Mouse (Mus musculus) hindlimb bud, embryonic 11.5 days (tissue): ENCODE measurements at regions not wholly inside any gene's neighbourhood (a gene's known extent, or its start where the extent isn't known, plus 50 kb on each side); places are given as distances from the start of the nearest gene placed in this dataset.

ENCODE experiments used
- DNase-seq: peaks from one replicate; pipeline ENCODE4 v3.0.0-alpha.2; 2012; ENCODE audit warnings: low read depth, low spot score; ENCODE audit errors: extremely low spot score

DNA sequence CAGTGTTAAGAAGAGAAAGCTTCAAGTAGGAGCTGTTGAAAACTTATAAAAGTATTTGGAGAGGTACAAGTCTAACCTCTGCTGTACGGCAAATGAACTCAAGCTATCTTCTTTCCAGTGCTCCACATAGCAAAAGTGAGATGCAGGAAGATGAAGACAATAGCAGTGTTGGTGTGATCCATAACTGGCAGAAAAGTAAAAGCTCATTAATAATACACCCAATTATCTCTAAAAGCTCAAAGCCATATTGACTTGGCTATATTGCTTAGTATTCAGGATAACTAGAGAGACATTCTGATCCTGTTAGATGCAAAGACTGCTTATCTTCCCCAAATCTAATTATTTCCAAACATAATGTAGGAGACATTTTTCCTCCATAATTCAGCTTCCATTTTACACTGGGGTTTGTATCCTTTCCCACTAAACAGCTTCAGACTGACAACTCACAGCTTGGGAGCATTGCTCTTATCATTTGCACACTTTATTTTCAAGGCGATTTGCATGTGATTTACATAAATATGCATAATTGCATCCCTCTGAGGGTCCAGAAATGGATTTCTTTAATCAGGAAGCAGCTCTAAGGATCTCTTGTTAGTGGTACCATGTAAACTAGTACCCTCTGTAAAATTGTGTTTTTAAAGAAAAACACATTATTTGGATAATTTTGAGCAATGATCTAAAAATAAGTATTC is 248.5 kb upstream of the Pom121l12 start:
- no peak for DNase-seq

DNA sequence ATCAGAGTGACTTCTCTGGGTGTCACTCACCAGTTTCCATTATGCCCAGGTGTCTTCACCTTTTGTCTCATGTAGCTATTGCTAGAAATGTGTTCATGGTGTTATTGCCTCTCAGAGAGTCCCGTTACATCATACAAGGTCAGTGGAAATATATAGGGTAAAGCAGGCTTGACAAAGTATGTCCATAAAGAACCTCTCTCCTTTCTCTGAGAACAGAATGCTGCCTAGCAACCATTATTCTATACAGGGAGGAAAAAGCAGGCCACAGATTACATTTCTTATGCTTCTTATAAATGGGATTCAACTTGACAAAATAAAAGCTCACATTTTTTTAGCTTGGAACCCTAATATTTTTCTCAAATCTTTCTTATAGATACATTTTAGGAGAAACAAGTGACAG is 220.6 kb upstream of the Pom121l12 start:
- DNase-seq, result no peak

DNA sequence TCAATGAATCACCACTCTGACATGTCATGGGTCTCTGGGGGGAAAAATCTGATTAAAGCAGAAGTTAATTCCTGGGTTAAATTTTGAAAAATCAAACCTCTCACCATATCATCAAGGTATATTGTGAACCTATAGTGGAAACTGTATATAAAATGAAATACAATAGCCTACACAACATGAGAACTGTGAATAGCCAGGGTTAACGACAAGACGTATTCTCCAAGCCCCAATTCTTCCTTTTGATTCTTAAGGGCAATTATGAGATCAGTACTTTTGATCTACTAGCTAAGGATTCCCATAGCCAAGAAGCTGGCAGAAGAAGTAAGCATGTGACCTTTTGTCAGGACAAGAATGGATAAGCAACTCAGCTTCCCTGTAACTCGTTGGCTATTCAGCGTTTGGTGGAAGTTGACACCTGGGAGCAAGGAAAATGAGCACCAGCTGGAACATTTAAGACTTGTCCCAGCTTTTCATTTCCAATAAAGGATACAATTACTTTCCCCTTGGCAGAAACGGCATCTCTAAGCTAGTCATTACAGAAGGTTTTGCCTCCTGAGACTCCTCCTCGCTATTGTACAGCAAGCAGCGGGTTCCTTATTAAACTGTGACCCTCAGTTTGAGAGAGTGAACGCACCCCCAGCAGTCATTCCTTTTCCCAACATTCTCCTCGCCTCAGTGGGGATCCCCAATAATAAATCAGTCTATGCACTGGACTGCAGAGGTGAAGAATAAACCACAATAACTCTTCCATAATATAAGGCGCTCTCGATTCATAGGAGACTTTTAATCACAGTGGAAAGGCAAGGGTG is 219.1 kb upstream of the Pom121l12 start:
- DNase-seq, result peak; percentile 6

DNA sequence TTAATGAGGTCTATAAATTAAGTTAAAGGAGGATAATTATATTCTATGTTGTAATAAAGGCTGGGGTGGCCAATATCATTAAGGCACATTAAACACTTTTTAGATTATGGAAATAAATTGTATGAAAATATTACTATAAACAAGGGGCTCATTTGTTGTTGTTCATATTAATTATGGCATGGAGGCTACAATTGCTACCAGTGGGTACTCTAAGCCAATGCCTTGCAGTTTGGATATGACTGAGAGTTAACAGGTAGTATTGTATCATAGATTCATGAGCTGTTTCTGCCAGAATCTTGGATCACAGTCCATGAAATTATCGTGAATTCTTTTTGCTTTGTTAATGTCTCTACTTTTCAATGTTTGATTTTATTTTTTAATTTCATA is 218.5 kb upstream of the Pom121l12 start:
- DNase-seq, result no peak

DNA sequence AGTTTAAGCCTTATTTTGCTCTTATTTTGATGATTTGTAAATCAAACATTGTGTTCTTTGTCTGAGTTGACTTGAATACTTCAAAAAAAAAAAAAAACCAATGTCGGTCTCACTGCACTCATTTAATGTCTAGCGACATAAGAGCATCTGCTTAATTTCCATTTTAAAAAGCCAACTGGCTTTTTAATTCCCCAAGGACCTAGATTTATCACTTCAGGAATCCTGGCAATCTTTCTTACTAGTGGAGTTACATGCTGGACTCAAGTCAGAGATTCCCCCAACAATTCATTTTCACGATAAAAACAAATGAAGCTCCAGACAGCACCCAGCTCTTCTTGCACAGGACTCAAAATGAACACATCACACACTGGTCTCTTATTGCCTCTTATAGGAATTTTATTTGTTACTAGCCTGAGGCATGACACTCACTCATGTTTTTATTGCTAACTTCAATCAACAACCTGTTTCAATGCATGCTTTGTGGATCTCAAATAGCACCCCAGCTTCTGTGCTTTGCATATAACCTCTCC is 212.0 kb upstream of the Pom121l12 start:
- no peak for DNase-seq

DNA sequence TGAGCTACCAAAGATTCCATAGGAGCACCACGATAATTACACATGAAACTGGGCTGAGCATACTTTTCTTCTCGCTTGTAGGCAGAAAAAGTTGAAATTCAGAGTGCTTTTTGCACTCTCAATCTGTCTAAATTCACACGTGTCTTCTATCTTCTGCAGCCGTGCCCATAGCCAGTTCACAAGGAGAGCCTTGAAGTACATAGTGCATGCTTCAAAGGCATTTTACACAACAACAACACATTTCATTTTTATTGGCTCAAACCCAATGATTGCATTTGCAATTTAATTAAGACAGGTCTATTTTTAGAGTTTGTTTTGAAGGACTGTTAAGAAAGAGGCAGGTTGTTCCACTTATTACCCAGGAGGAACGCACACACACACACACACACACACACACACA is 211.4 kb upstream of the Pom121l12 start:
- no peak for DNase-seq
